Mouse (Mus musculus): ENCODE results near the gene Bpi. TPM values are rescaled to one million over a fixed set of nuclear protein-coding genes. Genes with fewer than 3 reads are reported as not detected.

Bpi gene
- polyA plus RNA-seq, 1 experiment from 2014 or later, result not detected

- no peak for ATAC-seq
- no peak overlapping the region for H3K9ac ChIP-seq (replicated peaks; ENCODE audit: low read depth, low read length)
- no peaks in the 10 kb centered on the region for H3K4me1 ChIP-seq (replicated peaks; ENCODE audit: control insufficient read depth, insufficient read depth, low read length)
- H3K4me3 ChIP-seq (replicated peaks; ENCODE audit: low read length), result no peak overlapping the region
- no peak overlapping the region for H3K27ac ChIP-seq (ENCODE audit: low read length)
- H3K36me3 ChIP-seq (ENCODE audit: control insufficient read depth, insufficient read depth), result no peaks in the 10 kb centered on the region
- H3K9me3 ChIP-seq (ENCODE audit: control insufficient read depth, low read length), result no peaks in the 10 kb centered on the region
- no peaks in the 10 kb centered on the region for H3K27me3 ChIP-seq (replicated peaks; ENCODE audit: control insufficient read depth, insufficient read depth, low read length)
- no peak overlapping the region for H3K4me2 ChIP-seq (ENCODE audit: low read length)
- 58% methylated on average over 4 of the region's 4 CpGs for WGBS
Measured at GRCm38 (mm10) chr2:158222664-158223063, 35.2 kb upstream of the Bpi start.

GRCm38 (mm10) chr2:158223497-158223896 lies 34.4 kb upstream of the Bpi start:
- Histone ChIP-seq H3K9ac (replicated peaks; ENCODE audit: low read depth, low read length) (no peak overlapping the region), H3K27ac (ENCODE audit: low read length) (no peak overlapping the region), H3K4me3 (replicated peaks; ENCODE audit: low read length) (no peak overlapping the region), H3K36me3 (ENCODE audit: control insufficient read depth, insufficient read depth) (no peaks in the 10 kb centered on the region), H3K9me3 (ENCODE audit: control insufficient read depth, low read length) (no peaks in the 10 kb centered on the region), H3K4me2 (ENCODE audit: low read length) (no peak overlapping the region), H3K27me3 (replicated peaks; ENCODE audit: control insufficient read depth, insufficient read depth, low read length) (no peaks in the 10 kb centered on the region), H3K4me1 (replicated peaks; ENCODE audit: control insufficient read depth, insufficient read depth, low read length) (0 out of 2 replicates have a peak, but pooled peaks cover 3% of the 10 kb centered on the region)
- 87% methylated on average over 3 of the region's 3 CpGs for WGBS
- no peak for ATAC-seq

DNA sequence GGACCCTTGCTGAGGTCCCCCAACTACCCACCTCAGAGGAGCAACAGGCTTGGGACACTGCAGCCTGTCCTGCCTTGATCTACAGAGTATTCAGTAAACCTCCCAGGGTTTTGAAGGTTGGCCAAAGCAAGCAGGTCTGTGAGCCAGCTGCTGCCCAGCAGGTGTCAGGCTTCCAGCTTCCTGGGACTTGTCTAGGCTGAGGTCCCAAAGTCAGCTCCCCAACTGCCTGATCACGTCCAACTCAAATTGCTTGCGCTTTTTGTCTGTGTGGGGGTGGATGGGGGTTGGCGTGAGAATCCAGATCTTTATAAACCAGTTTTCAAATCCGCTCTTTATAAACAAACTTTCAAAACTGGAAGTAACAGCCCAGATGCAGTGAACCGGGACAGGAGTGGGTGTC lies 32.6 kb upstream of the Bpi start:
- no peak for ATAC-seq
- Histone ChIP-seq H3K27ac (ENCODE audit: low read length) (no peak overlapping the region), H3K9ac (replicated peaks; ENCODE audit: low read depth, low read length) (no peak overlapping the region), H3K4me2 (ENCODE audit: low read length) (no peak overlapping the region), H3K36me3 (ENCODE audit: control insufficient read depth, insufficient read depth) (no peaks in the 10 kb centered on the region), H3K9me3 (ENCODE audit: control insufficient read depth, low read length) (no peaks in the 10 kb centered on the region), H3K4me1 (replicated peaks; ENCODE audit: control insufficient read depth, insufficient read depth, low read length) (peaks cover 16% of the 10 kb centered on the region), H3K4me3 (replicated peaks; ENCODE audit: low read length) (no peak overlapping the region), H3K27me3 (replicated peaks; ENCODE audit: control insufficient read depth, insufficient read depth, low read length) (no peaks in the 10 kb centered on the region)
- 81% methylated on average over 5 of the region's 5 CpGs for WGBS

DNA sequence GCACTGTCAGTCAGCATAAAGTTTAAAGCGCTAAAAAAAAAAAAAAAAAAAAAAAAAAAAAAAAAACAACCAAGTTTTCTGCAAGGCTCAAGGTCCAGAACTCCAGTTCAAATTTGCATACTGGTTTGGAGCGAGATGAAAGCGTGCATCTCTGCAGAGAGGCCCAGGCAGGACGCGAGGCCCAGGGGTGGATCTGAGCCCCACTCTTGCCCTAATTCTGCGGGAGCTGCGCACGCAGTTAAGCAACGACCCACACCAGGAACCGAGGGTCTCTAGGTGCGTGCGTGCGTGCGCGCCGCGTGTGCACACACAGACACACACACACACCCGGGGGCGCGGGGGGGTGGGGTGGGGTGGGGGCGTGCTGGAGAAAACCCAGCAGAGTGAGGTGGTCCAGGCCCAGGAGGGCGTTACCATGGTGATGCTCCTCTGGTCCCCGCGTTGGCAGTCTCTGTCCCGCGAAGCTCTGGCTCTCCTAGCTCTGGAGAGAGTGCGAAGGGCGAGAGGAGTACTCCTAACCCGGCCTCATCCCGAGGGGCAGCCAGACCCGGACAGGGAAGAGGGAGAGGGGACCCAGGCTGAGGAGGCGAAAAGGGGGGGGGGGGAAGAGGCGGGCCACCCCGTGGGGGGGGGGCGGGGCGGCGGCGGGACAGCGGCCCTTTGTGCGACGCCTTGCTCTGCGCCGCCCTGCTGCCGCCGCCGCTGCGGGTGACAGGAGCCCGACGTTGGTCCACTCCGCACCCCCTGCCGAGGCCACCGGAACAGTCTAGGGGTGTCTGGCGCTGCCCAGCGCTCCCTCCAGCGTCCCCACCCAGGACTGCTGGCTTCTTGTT lies 29.0 kb upstream of the Bpi start, which contains the start of gene D630003M21Rik:
D630003M21Rik (minus strand) TSS at position 553 of the 833 bp plus-strand sequence.
- Histone ChIP-seq H3K4me3 (replicated peaks; ENCODE audit: low read length) (peak within 1 kb of the TSS; percentile 55), H3K27ac (ENCODE audit: low read length) (peak within 1 kb of the TSS; percentile 47), H3K4me2 (ENCODE audit: low read length) (peak within 1 kb of the TSS; percentile 80), H3K27me3 (replicated peaks; ENCODE audit: control insufficient read depth, insufficient read depth, low read length) (no peaks in the 10 kb centered on the region), H3K9me3 (ENCODE audit: control insufficient read depth, low read length) (no peaks in the 10 kb centered on the region), H3K9ac (replicated peaks; ENCODE audit: low read depth, low read length) (peak within 1 kb of the TSS; percentile 74), H3K4me1 (replicated peaks; ENCODE audit: control insufficient read depth, insufficient read depth, low read length) (peaks cover 19% of the 10 kb centered on the region), H3K36me3 (ENCODE audit: control insufficient read depth, insufficient read depth) (no peaks in the 10 kb centered on the region)
- peak; percentile 82 for ATAC-seq
- under 1% methylated on average over 36 of the region's 55 CpGs for WGBS

DNA sequence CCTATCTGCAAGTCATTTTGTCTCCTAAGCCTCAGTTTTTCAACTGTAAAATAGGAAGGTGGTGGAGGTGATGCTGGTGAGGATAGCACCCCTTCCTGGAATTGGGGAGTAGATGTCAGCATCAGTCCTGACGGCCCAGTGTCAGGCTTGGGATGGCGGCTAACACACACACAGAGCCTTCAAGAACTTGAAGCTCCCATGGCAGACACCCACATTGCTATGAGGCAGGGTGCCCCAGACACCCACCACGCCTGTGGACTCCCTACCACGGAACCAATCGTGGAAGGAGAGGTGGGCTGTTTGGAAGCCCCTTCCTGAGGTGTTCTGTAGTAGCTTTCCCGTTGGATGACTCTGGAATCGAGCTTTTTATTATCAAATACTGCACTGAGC lies 28.4 kb upstream of the Bpi start:
- H3K27me3 ChIP-seq (replicated peaks; ENCODE audit: control insufficient read depth, insufficient read depth, low read length), result no peaks in the 10 kb centered on the region
- H3K9me3 ChIP-seq (ENCODE audit: control insufficient read depth, low read length), result no peaks in the 10 kb centered on the region
- WGBS, result 19% methylated on average over 7 of the region's 7 CpGs
- peak overlapping the region; percentile 47 for H3K27ac ChIP-seq (ENCODE audit: low read length)
- no peaks in the 10 kb centered on the region for H3K36me3 ChIP-seq (ENCODE audit: control insufficient read depth, insufficient read depth)
- peaks cover 19% of the 10 kb centered on the region for H3K4me1 ChIP-seq (replicated peaks; ENCODE audit: control insufficient read depth, insufficient read depth, low read length)
- peak overlapping the region; percentile 80 for H3K4me2 ChIP-seq (ENCODE audit: low read length)
- H3K9ac ChIP-seq (replicated peaks; ENCODE audit: low read depth, low read length), result peak overlapping the region; percentile 74
- H3K4me3 ChIP-seq (replicated peaks; ENCODE audit: low read length), result peak overlapping the region; percentile 55
- peak; percentile 37 for ATAC-seq

GRCm38 (mm10) chr2:158230617-158231016 lies 27.3 kb upstream of the Bpi start:
- Histone ChIP-seq H3K36me3 (ENCODE audit: control insufficient read depth, insufficient read depth) (no peaks in the 10 kb centered on the region), H3K9me3 (ENCODE audit: control insufficient read depth, low read length) (no peaks in the 10 kb centered on the region), H3K4me3 (replicated peaks; ENCODE audit: low read length) (no peak overlapping the region), H3K4me1 (replicated peaks; ENCODE audit: control insufficient read depth, insufficient read depth, low read length) (peaks cover 19% of the 10 kb centered on the region), H3K27me3 (replicated peaks; ENCODE audit: control insufficient read depth, insufficient read depth, low read length) (no peaks in the 10 kb centered on the region), H3K4me2 (ENCODE audit: low read length) (no peak overlapping the region), H3K27ac (ENCODE audit: low read length) (no peak overlapping the region), H3K9ac (replicated peaks; ENCODE audit: low read depth, low read length) (no peak overlapping the region)
- ATAC-seq, result no peak
- 37% methylated on average over 6 of the region's 6 CpGs for WGBS

DNA sequence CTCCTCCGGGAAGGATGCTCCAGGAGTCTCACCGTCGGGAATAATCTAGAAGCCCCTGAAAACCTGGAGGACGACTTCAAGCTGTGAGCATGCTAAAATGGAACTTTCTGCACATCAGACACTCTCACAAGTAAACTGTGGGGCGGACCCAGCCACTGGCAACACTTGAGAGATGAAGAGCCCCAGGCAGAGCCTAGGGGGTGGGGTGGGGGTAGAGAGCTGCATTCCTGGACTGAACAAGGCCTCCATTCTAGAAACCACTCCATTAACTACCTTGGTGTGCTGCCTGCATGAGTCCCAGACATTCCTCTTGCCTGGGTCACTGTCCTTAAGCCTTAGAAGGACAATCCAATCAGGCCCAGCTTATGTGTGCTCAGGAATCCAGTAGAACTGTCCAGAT lies 26.8 kb upstream of the Bpi start:
- ATAC-seq, result no peak
- 41% methylated on average over 5 of the region's 5 CpGs for WGBS
- no peak overlapping the region for H3K27ac ChIP-seq (ENCODE audit: low read length)
- H3K4me1 ChIP-seq (replicated peaks; ENCODE audit: control insufficient read depth, insufficient read depth, low read length), result peaks cover 19% of the 10 kb centered on the region
- no peaks in the 10 kb centered on the region for H3K27me3 ChIP-seq (replicated peaks; ENCODE audit: control insufficient read depth, insufficient read depth, low read length)
- H3K9me3 ChIP-seq (ENCODE audit: control insufficient read depth, low read length), result no peaks in the 10 kb centered on the region
- H3K4me2 ChIP-seq (ENCODE audit: low read length), result no peak overlapping the region
- no peak overlapping the region for H3K4me3 ChIP-seq (replicated peaks; ENCODE audit: low read length)
- no peak overlapping the region for H3K9ac ChIP-seq (replicated peaks; ENCODE audit: low read depth, low read length)
- no peaks in the 10 kb centered on the region for H3K36me3 ChIP-seq (ENCODE audit: control insufficient read depth, insufficient read depth)

- WGBS, result 61% methylated on average over 3 of the region's 3 CpGs
- Histone ChIP-seq H3K36me3 (ENCODE audit: control insufficient read depth, insufficient read depth) (no peaks in the 10 kb centered on the region), H3K9ac (replicated peaks; ENCODE audit: low read depth, low read length) (no peak overlapping the region), H3K9me3 (ENCODE audit: control insufficient read depth, low read length) (no peaks in the 10 kb centered on the region; the same call in 1 of the 2 replicates), H3K4me1 (replicated peaks; ENCODE audit: control insufficient read depth, insufficient read depth, low read length) (peaks cover 19% of the 10 kb centered on the region), H3K4me2 (ENCODE audit: low read length) (no peak overlapping the region), H3K4me3 (replicated peaks; ENCODE audit: low read length) (no peak overlapping the region), H3K27me3 (replicated peaks; ENCODE audit: control insufficient read depth, insufficient read depth, low read length) (no peaks in the 10 kb centered on the region), H3K27ac (ENCODE audit: low read length) (no peak overlapping the region)
- no peak for ATAC-seq
Measured at GRCm38 (mm10) chr2:158232414-158232813, 25.5 kb upstream of the Bpi start.

DNA sequence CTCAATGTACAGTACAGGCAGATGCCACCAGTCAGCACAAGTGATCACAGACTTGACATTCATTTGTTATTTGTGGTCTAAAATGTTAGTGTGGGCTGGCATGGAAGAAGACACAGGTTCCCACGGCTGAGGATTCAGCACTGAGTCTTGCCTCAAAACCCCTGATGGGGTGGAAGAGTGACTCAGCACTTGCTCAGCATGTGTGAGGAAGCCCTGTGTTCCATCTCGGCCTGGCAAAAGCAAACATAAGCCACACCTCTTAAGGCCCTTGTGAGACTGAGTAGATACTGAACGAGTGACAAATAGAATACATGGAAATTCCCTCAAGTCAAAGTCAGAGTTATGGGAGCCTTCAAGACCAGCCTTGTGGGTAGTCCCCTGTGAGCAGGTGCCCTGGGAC lies 24.8 kb upstream of the Bpi start:
- Histone ChIP-seq H3K4me2 (ENCODE audit: low read length) (no peak overlapping the region), H3K9ac (replicated peaks; ENCODE audit: low read depth, low read length) (no peak overlapping the region), H3K4me3 (replicated peaks; ENCODE audit: low read length) (no peak overlapping the region), H3K4me1 (replicated peaks; ENCODE audit: control insufficient read depth, insufficient read depth, low read length) (peaks cover 19% of the 10 kb centered on the region), H3K27me3 (replicated peaks; ENCODE audit: control insufficient read depth, insufficient read depth, low read length) (no peaks in the 10 kb centered on the region), H3K27ac (ENCODE audit: low read length) (no peak overlapping the region), H3K9me3 (ENCODE audit: control insufficient read depth, low read length) (no peaks in the 10 kb centered on the region; the same call in 1 of the 2 replicates), H3K36me3 (ENCODE audit: control insufficient read depth, insufficient read depth) (no peaks in the 10 kb centered on the region)
- ATAC-seq, result no peak
- WGBS, result 82% methylated on average over 3 of the region's 3 CpGs

Measured in forebrain, embryonic 16.5 days (tissue).